8 mouse cellular contexts compared by ENCODE assay signal in genomic region chr4:129130149-129130548, GRCm38 (mm10). TPM values are rescaled to one million over a fixed set of nuclear protein-coding genes. Genes with fewer than 3 reads are reported as not detected.
DNase-seq lines count a peak whose midpoint lies in the region; ATAC-seq and TF ChIP-seq lines count a peak whose summit lies in the region.

No protein-coding gene starts in this region.

- H3K9me3 ChIP-seq in ES-Bruce4 (replicated peaks; ENCODE audit: control insufficient read depth, insufficient read depth, low read length, poor library complexity, severe bottlenecking), result no peaks in the 10 kb centered on the region
- no peaks in the 10 kb centered on the region for H3K9me3 ChIP-seq in heart, embryonic 16.5 days (replicated peaks; ENCODE audit: control insufficient read depth, low read length)

- H3K36me3 ChIP-seq in C2C12 (ENCODE audit: control insufficient read depth, insufficient read depth) (no peaks in the 10 kb centered on the region), ES-Bruce4 (ENCODE audit: control insufficient read depth, insufficient read depth, low read length, poor library complexity, severe bottlenecking) (no peaks in the 10 kb centered on the region), myocyte (ENCODE audit: control insufficient read depth, insufficient read depth) (no peaks in the 10 kb centered on the region)
- H3K36me3 ChIP-seq in heart, embryonic 16.5 days (ENCODE audit: control insufficient read depth, insufficient read depth), result no peaks in the 10 kb centered on the region

- 0 out of 2 replicates have a peak, but pooled peaks have one; percentile 39 for ATAC-seq in heart, embryonic 16.5 days (replicated peaks; ENCODE audit: extremely low read depth, insufficient read depth, low FRiP score)

- H3K79me2 ChIP-seq in C2C12 (ENCODE audit: control insufficient read depth, insufficient read depth) (no peaks in the 10 kb centered on the region), myocyte (ENCODE audit: control insufficient read depth, insufficient read depth) (no peaks in the 10 kb centered on the region)

- peak; percentile 27 for TF ChIP-seq CTCF in C2C12 (IDR thresholded peaks at IDR 0.05; ENCODE audit: control insufficient read depth, insufficient read depth, insufficient read length)
- peak; percentile 74 for TF ChIP-seq CTCF in ES-Bruce4 (IDR thresholded peaks at IDR 0.05; ENCODE audit: low read depth, low read length)

- 0 out of 2 replicates have a peak, but pooled peaks have one; percentile 7 for TF ChIP-seq EP300 in ES-Bruce4 (IDR thresholded peaks at IDR 0.05; ENCODE audit: insufficient read depth, low read depth, low read length)

- H3K9ac ChIP-seq in ES-Bruce4 (ENCODE audit: low read depth, poor library complexity, severe bottlenecking), result peak overlapping the region; percentile 46
- H3K9ac ChIP-seq in heart, embryonic 16.5 days (ENCODE audit: low read length), result no peak overlapping the region

- H3K4me2 ChIP-seq in heart, embryonic 16.5 days (ENCODE audit: low read depth, low read length), result peak overlapping the region; percentile 36
- peak overlapping the region; percentile 32 for H3K4me2 ChIP-seq in myocyte (ENCODE audit: low read depth)

- H3K4me1 ChIP-seq in ES-Bruce4 (ENCODE audit: control insufficient read depth, insufficient read depth, low read length), result no peaks in the 10 kb centered on the region
- H3K4me1 ChIP-seq in heart, embryonic 16.5 days (ENCODE audit: control insufficient read depth, insufficient read depth, low read length), result peaks cover 18% of the 10 kb centered on the region

- H3K27me3 ChIP-seq in C2C12 (ENCODE audit: control insufficient read depth, insufficient read depth, insufficient read length), result peaks cover 6% of the 10 kb centered on the region
- H3K27me3 ChIP-seq in ES-Bruce4 (ENCODE audit: control insufficient read depth, insufficient read depth, low read length, poor library complexity, severe bottlenecking), result no peaks in the 10 kb centered on the region
- peaks cover 19% of the 10 kb centered on the region for H3K27me3 ChIP-seq in heart, embryonic 16.5 days (ENCODE audit: control insufficient read depth, insufficient read depth, low read length)
- H3K27me3 ChIP-seq in myocyte (ENCODE audit: control insufficient read depth, insufficient read depth, insufficient read length), result peaks cover under 1% of the 10 kb centered on the region

- H3ac ChIP-seq in C2C12 (ENCODE audit: control insufficient read depth, insufficient read length, low read depth), result no peak overlapping the region
- no peak overlapping the region for H3ac ChIP-seq in myocyte (ENCODE audit: control insufficient read depth, insufficient read length)

- H3K4me3 ChIP-seq in C2C12 (ENCODE audit: insufficient read depth, poor library complexity, severe bottlenecking), result no peak overlapping the region
- H3K4me3 ChIP-seq in ES-Bruce4 (ENCODE audit: low read depth, low read length), result peak overlapping the region; percentile 42
- H3K4me3 ChIP-seq in heart, embryonic 16.5 days (ENCODE audit: low read length), result no peak overlapping the region
- H3K4me3 ChIP-seq in myocyte, result no peak overlapping the region

- DNase-seq in cerebellum, postnatal 36 days, result peak; percentile 47 to 57
- peak; percentile 65 for DNase-seq in liver
- no peak for DNase-seq in right cerebral cortex, postnatal 36 days (ENCODE audit: low spot score in 2 of 2)
- no peak for DNase-seq in frontal cortex, postnatal 14 days (ENCODE audit: low spot score in 2 of 2)

- 4% methylated on average over 8 of the region's 8 CpGs for WGBS in heart, embryonic 16.5 days

- H3K79me3 ChIP-seq in C2C12 (ENCODE audit: low read depth), result no peaks in the 10 kb centered on the region

- TF ChIP-seq POLR2A in ES-Bruce4 (IDR thresholded peaks at IDR 0.05; ENCODE audit: insufficient read depth, low read length) (no peak), myocyte (IDR thresholded peaks at IDR 0.05; ENCODE audit: insufficient read length, low read depth) (no peak)

- peak overlapping the region; percentile 32 for H3K27ac ChIP-seq in ES-Bruce4 (ENCODE audit: insufficient read depth, low read length)
- H3K27ac ChIP-seq in heart, embryonic 16.5 days (ENCODE audit: low read length), result no peak overlapping the region

TF ChIP-seq in C2C12, 6 proteins besides CTCF, POLR2A, EP300 and RAD21:
- TF ChIP-seq MYOG (IDR thresholded peaks at IDR 0.05; ENCODE audit: control insufficient read depth, extremely low read depth, insufficient read length) (no peak), MAX (IDR thresholded peaks at IDR 0.05) (no peak), FOSL1 (IDR thresholded peaks at IDR 0.05; ENCODE audit: insufficient read depth, low read length, poor library complexity, severe bottlenecking) (no peak)

TF ChIP-seq in myocyte, 11 proteins besides CTCF, POLR2A, EP300 and RAD21:
- TF ChIP-seq MAX (IDR thresholded peaks at IDR 0.05; ENCODE audit: low read depth) (no peak), CEBPB (IDR thresholded peaks at IDR 0.05; ENCODE audit: insufficient read depth, poor library complexity, severe bottlenecking) (no peak), TCF3 (IDR thresholded peaks at IDR 0.05; ENCODE audit: insufficient read length, low read depth) (no peak), MYOD1 (IDR thresholded peaks at IDR 0.05; ENCODE audit: control insufficient read depth in 1 of 3, insufficient read length in 2 of 3, low read depth in 2 of 3) (no peak), TCF12 (IDR thresholded peaks at IDR 0.05; ENCODE audit: insufficient read depth, poor library complexity, severe bottlenecking) (no peak), REST (IDR thresholded peaks at IDR 0.05; ENCODE audit: insufficient read depth, insufficient read length) (no peak), E2F4 (IDR thresholded peaks at IDR 0.05; ENCODE audit: insufficient read depth) (no peak), SRF (IDR thresholded peaks at IDR 0.05; ENCODE audit: control insufficient read depth, insufficient read length, low read depth) (no peak), POLR2AphosphoS2 (IDR thresholded peaks at IDR 0.05; ENCODE audit: insufficient read length, low read depth) (no peak), USF1 (IDR thresholded peaks at IDR 0.05; ENCODE audit: low read depth) (no peak), MYOG (IDR thresholded peaks at IDR 0.05; ENCODE audit: control insufficient read depth in 1 of 3, insufficient read depth in 1 of 3, insufficient read length in 2 of 3, low read depth in 2 of 3) (no peak)

RNA-seq across cellular contexts. Expression of gene Fndc5, which starts 6.7 kb away (rescaled TPM):
- polyA plus RNA-seq in C2C12 (2012; fragmentation: generic; extraction: Trizol), result 0.14 TPM
- 2.7 and 3.3 TPM in 2 replicates for polyA plus RNA-seq in ES-Bruce4 (2011; ENCODE audit: insufficient read depth, insufficient read length, low read depth, missing spikeins)
- 9.2 and 10.9 TPM in 2 replicates for polyA plus RNA-seq in heart, embryonic 16.5 days (2015; fragmentation: Nextera tagmentation; extraction: Ambion mirVana)
- 41.3 TPM for polyA plus RNA-seq in myocyte (2012; fragmentation: generic; extraction: Trizol)

RNA-seq across cellular contexts. Expression of gene Hpca, which starts 8.3 kb away (rescaled TPM):
- not detected for polyA plus RNA-seq in C2C12 (2012; fragmentation: generic; extraction: Trizol)
- polyA plus RNA-seq in ES-Bruce4 (2011; ENCODE audit: insufficient read depth, insufficient read length, low read depth, missing spikeins), result 0.88 and 1.5 TPM in 2 replicates
- 0.60 and 0.88 TPM in 2 replicates for polyA plus RNA-seq in heart, embryonic 16.5 days (2015; fragmentation: Nextera tagmentation; extraction: Ambion mirVana)
- polyA plus RNA-seq in myocyte (2012; fragmentation: generic; extraction: Trizol), result 0.12 TPM

RNA-seq across cellular contexts. Expression of gene Tmem54, which starts 24.8 kb away (rescaled TPM):
- polyA plus RNA-seq in C2C12 (2012; fragmentation: generic; extraction: Trizol) (0.18 TPM), ES-Bruce4 (2011; ENCODE audit: insufficient read depth, insufficient read length, low read depth, missing spikeins) (6.9 and 8.9 TPM in 2 replicates), myocyte (2012; fragmentation: generic; extraction: Trizol) (0.41 TPM)
- 0.96 and 1.7 TPM in 2 replicates for polyA plus RNA-seq in heart, embryonic 16.5 days (2015; fragmentation: Nextera tagmentation; extraction: Ambion mirVana)

RNA-seq across cellular contexts. Expression of gene S100pbp, which starts 59.4 kb away (rescaled TPM):
- 8.1 TPM for polyA plus RNA-seq in C2C12 (2012; fragmentation: generic; extraction: Trizol)
- 80.0 and 83.5 TPM in 2 replicates for polyA plus RNA-seq in ES-Bruce4 (2011; ENCODE audit: insufficient read depth, insufficient read length, low read depth, missing spikeins)
- 10.9 and 11.8 TPM in 2 replicates for polyA plus RNA-seq in heart, embryonic 16.5 days (2015; fragmentation: Nextera tagmentation; extraction: Ambion mirVana)
- 7.8 TPM for polyA plus RNA-seq in myocyte (2012; fragmentation: generic; extraction: Trizol)

RNA-seq across cellular contexts. Expression of gene Yars, which starts 59.4 kb away (rescaled TPM):
- polyA plus RNA-seq in C2C12 (2012; fragmentation: generic; extraction: Trizol), result 105 TPM
- 90.6 and 99.8 TPM in 2 replicates for polyA plus RNA-seq in ES-Bruce4 (2011; ENCODE audit: insufficient read depth, insufficient read length, low read depth, missing spikeins)
- 45.9 and 53.3 TPM in 2 replicates for polyA plus RNA-seq in heart, embryonic 16.5 days (2015; fragmentation: Nextera tagmentation; extraction: Ambion mirVana)
- 183 TPM for polyA plus RNA-seq in myocyte (2012; fragmentation: generic; extraction: Trizol)

Comparison
In these comparisons a context has a peak if more than half of its experiments do, and no peak if none do; other contexts are left out.
1. DNase-seq: peak in cerebellum, postnatal 36 days (2 of 2) and liver (single experiment); none in right cerebral cortex, postnatal 36 days (0 of 2) and frontal cortex, postnatal 14 days (0 of 2).